Mouse (Mus musculus): ENCODE measurements at regions not wholly inside any gene's neighbourhood (a gene's known extent, or its start where the extent isn't known, plus 50 kb on each side); places are given as distances from the start of the nearest gene placed in this dataset.

- no peak for ATAC-seq (ENCODE audit: extremely low read depth, insufficient number of reproducible peaks, low FRiP score, poor library complexity, severe bottlenecking)
Observed at GRCm38 (mm10) chr12:110385031-110385430, 61.9 kb upstream of the Ppp2r5c start.

- ATAC-seq (ENCODE audit: extremely low read depth, insufficient number of reproducible peaks, low FRiP score, poor library complexity, severe bottlenecking), result no peak
Observed at GRCm38 (mm10) chr12:110385801-110386599, 60.9 kb upstream of the Ppp2r5c start.

GRCm38 (mm10) chr12:110387056-110387455 lies 59.9 kb upstream of the Ppp2r5c start:
- no peak for ATAC-seq (ENCODE audit: extremely low read depth, insufficient number of reproducible peaks, low FRiP score, poor library complexity, severe bottlenecking)

- no peak for ATAC-seq (ENCODE audit: extremely low read depth, insufficient number of reproducible peaks, low FRiP score, poor library complexity, severe bottlenecking)
Observed at GRCm38 (mm10) chr12:110387567-110387966, 59.4 kb upstream of the Ppp2r5c start.

- ATAC-seq (ENCODE audit: extremely low read depth, insufficient number of reproducible peaks, low FRiP score, poor library complexity, severe bottlenecking), result no peak
Observed at GRCm38 (mm10) chr12:110389439-110389838, 57.5 kb upstream of the Ppp2r5c start.

- ATAC-seq (ENCODE audit: extremely low read depth, insufficient number of reproducible peaks, low FRiP score, poor library complexity, severe bottlenecking), result no peak
Observed at GRCm38 (mm10) chr12:110391464-110391863, 55.5 kb upstream of the Ppp2r5c start.

GRCm38 (mm10) chr12:110393555-110393954 lies 53.4 kb upstream of the Ppp2r5c start:
- no peak for ATAC-seq (ENCODE audit: extremely low read depth, insufficient number of reproducible peaks, low FRiP score, poor library complexity, severe bottlenecking)
